Mouse (Mus musculus): ENCODE measurements at regions not wholly inside any gene's neighbourhood (a gene's known extent, or its start where the extent isn't known, plus 50 kb on each side); places are given as distances from the start of the nearest gene placed in this dataset.

DNA sequence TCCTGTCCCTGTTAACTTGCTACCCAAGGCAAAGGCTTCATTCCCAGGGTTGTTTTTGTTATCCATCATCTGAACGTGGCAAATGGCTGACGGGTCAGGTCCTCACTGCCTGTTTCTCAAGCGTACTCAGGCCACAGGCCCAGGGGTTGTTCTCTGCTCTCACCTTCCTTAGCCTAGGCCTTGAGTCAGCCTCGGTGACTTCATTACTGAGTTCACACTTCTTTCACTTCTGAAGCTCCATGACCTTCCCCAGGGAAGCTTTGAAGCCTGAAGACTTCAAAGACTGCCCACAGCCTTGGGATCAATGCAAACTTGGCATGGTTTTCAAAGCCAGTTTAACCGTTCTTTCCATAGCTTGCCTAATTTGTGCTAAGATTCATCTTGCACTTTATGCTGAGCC lies 145.3 kb upstream of the 9630041A04Rik start:
- TF ChIP-seq POLR2A (IDR thresholded peaks at IDR 0.05; ENCODE audit: control insufficient read depth, extremely low read depth, insufficient read depth, low read length, poor library complexity) = no peak
- TF ChIP-seq CTCF (IDR thresholded peaks at IDR 0.05; ENCODE audit: borderline replicate concordance, control insufficient read depth, extremely low read depth, insufficient read depth, low read length, poor library complexity) = no peak

All from thymus, adult 2 months (tissue).